Mouse (Mus musculus): Measurements from ENCODE around the gene Ddx43. TPM values are rescaled to one million over a fixed set of nuclear protein-coding genes. Genes with fewer than 3 reads are reported as not detected.
A peak's percentile ranks its signal among the peaks of the same experiment; 100 is the strongest.
"Not testable (repeated sequence)": the region's sequence is repeated elsewhere in the genome, so short reads cannot be mapped to it uniquely, and the experiment has no call there.

Ddx43 gene
- 0.35 and 0.53 TPM in 2 replicates for polyA plus RNA-seq (2014; fragmentation: Nextera tagmentation; extraction: Ambion mirVana)

DNA sequence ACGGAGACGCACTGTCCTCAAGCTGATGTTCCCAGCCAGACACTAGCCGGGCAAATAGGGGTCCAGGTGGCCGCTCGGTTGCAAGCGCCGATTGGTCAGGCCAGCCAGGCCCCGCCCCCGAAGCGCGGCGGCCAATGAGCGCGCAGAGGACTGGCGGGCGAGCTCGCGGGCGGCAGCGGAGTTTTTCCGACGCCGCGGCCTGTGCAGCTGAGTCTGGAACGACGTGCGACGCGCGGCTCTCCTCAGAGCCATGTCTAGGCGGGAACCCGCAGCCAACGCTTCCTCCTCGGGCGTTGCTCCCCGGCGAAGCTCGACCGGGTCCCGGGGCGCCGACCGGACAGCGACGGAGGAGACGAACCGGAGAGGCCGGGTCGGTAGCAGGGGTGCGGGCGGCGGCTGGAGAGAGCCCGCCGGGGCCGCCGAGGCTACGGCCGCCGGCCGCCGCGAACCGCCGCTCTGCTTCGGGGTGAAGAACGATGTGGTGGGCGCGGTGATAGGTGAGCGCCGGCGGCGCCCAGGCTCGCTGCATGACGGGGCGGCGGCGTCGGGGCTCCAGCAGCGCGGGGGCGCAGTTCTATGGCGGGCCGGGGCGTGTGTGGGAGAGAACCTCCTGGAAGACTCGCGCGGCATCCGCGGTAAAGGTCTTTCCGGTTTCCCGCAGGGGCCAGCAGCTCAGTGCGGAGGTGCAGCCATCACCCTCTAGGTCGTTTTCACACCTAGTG is at the start of gene Ddx43:
Ddx43 (plus strand) TSS at position 148 of the 722 bp plus-strand sequence.
- Histone ChIP-seq H3K4me2 (ENCODE audit: low read length) (peak within 1 kb of the TSS; percentile 62), H3K9ac (replicated peaks; ENCODE audit: low read length) (peak within 1 kb of the TSS; percentile 42; the same call in 1 of the 2 replicates), H3K27ac (replicated peaks; ENCODE audit: low read depth, low read length) (no peak within 1 kb of the TSS), H3K4me1 (ENCODE audit: control insufficient read depth, insufficient read depth, low read length) (peaks cover 4% of the 10 kb centered on the region; the same call in 1 of the 2 replicates), H3K9me3 (ENCODE audit: control insufficient read depth, low read length) (no peaks in the 10 kb centered on the region), H3K36me3 (ENCODE audit: control insufficient read depth, insufficient read depth, low read length) (no peaks in the 10 kb centered on the region), H3K4me3 (replicated peaks; ENCODE audit: low read depth, low read length) (peak within 1 kb of the TSS; percentile 47), H3K27me3 (ENCODE audit: control insufficient read depth, insufficient read depth, low read length) (peaks cover 46% of the 10 kb centered on the region)
- ATAC-seq (ENCODE audit: low FRiP score, low TSS enrichment) (peak; percentile 96), DNase-seq (peak; percentile 91)
- 5% methylated on average over 90 of the region's 93 CpGs for WGBS

DNA sequence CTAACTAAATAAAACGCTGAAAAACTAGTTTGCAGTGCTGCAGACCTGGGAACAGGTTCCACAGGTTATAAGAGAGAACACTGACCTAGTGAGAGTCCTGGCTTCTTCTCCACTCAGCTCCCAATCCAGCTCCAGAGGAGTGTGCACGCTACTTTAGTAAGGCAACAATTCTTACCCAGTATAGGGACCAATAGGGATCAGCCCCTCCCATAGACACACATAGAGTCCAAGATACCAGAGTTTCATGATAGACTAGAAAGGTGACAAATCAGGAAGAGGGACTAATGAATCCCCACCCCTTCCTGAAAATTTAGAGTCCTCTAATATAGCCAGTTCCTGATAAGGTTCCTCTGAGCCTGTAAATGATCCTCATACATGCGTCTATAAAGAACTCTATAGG is 48.6 kb upstream of the Ddx43 start:
- Histone ChIP-seq H3K4me2 (ENCODE audit: low read length) (no peak overlapping the region), H3K36me3 (ENCODE audit: control insufficient read depth, insufficient read depth, low read length) (no peaks in the 10 kb centered on the region), H3K9me3 (ENCODE audit: control insufficient read depth, low read length) (no peaks in the 10 kb centered on the region), H3K4me3 (replicated peaks; ENCODE audit: low read depth, low read length) (no peak overlapping the region), H3K27ac (replicated peaks; ENCODE audit: low read depth, low read length) (no peak overlapping the region), H3K27me3 (ENCODE audit: control insufficient read depth, insufficient read depth, low read length) (no peaks in the 10 kb centered on the region), H3K4me1 (ENCODE audit: control insufficient read depth, insufficient read depth, low read length) (no peaks in the 10 kb centered on the region), H3K9ac (replicated peaks; ENCODE audit: low read length) (no peak overlapping the region)
- ATAC-seq (ENCODE audit: low FRiP score, low TSS enrichment), result no peak
- no peak for DNase-seq
- WGBS, result 76% methylated on average over 3 of the region's 3 CpGs

DNA sequence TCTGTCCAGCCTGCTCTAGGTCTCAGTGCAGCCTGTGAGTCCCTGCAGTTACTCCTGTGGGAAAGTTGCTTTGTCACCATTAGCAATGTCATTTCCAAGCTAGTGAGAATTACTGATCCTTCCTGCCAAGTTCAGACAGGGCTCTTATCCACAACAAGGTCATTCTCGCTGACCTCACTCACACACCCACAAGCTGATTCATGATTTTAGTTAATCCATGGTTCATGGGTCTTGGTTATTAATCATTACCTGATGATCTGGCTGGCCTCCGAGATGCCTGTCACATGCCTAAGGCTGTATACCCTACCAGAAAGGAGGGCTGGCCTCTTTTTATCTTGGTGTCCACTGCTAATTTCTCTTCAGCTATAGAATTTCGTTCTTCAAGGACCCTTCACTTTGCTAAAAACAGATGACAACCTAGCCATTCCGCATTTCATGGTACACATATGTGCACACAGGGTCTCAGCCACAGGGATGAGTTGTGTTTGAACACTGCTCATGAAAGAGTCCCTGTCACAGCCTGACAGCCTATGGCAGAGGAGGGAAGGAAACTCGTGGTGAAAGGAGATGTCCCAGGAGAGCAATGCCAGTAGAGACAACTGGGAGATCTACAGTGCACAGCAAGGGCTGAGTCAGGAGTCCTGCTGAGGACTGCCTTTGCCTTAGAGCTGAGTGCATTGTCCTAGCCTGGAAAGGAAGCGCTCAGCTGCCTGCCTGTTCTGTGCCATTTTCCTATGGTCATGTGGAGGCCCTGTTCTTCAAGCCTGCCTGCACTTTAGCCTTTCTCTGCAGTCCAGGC is 47.2 kb upstream of the Ddx43 start:
- not testable (repeated sequence) for H3K9me3 ChIP-seq (ENCODE audit: control insufficient read depth, low read length); H3K27ac ChIP-seq (replicated peaks; ENCODE audit: low read depth, low read length); H3K9ac ChIP-seq (replicated peaks; ENCODE audit: low read length); ATAC-seq (ENCODE audit: low FRiP score, low TSS enrichment); DNase-seq; H3K4me3 ChIP-seq (replicated peaks; ENCODE audit: low read depth, low read length); H3K4me1 ChIP-seq (ENCODE audit: control insufficient read depth, insufficient read depth, low read length); H3K27me3 ChIP-seq (ENCODE audit: control insufficient read depth, insufficient read depth, low read length); H3K4me2 ChIP-seq (ENCODE audit: low read length); H3K36me3 ChIP-seq (ENCODE audit: control insufficient read depth, insufficient read depth, low read length)
- 80% methylated on average over 6 of the region's 6 CpGs for WGBS

DNA sequence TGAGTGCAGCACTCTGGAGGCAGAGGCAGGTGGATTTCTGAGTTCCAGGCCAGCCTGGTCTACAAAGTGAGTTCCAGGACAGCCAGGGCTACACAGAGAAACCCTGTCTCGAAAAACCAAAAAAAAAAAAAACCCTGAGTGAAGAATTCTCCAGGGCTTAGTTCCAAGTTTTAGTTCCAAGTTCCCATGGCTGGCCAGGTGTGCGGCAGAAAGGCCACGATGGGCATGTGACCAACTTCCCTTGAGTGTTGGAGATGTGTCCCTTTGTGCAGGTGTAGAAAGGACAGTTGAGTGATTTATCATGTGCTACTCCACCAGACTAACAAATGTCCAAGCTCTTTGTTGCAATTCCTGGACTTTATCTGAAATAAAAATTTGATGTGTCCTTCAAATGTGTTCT is 46.4 kb upstream of the Ddx43 start:
- not testable (repeated sequence) for H3K9me3 ChIP-seq (ENCODE audit: control insufficient read depth, low read length); H3K4me1 ChIP-seq (ENCODE audit: control insufficient read depth, insufficient read depth, low read length); H3K9ac ChIP-seq (replicated peaks; ENCODE audit: low read length); ATAC-seq (ENCODE audit: low FRiP score, low TSS enrichment); H3K4me3 ChIP-seq (replicated peaks; ENCODE audit: low read depth, low read length); H3K4me2 ChIP-seq (ENCODE audit: low read length); H3K27me3 ChIP-seq (ENCODE audit: control insufficient read depth, insufficient read depth, low read length); H3K36me3 ChIP-seq (ENCODE audit: control insufficient read depth, insufficient read depth, low read length); DNase-seq; H3K27ac ChIP-seq (replicated peaks; ENCODE audit: low read depth, low read length)
- 77% methylated on average over 3 of the region's 3 CpGs for WGBS

DNA sequence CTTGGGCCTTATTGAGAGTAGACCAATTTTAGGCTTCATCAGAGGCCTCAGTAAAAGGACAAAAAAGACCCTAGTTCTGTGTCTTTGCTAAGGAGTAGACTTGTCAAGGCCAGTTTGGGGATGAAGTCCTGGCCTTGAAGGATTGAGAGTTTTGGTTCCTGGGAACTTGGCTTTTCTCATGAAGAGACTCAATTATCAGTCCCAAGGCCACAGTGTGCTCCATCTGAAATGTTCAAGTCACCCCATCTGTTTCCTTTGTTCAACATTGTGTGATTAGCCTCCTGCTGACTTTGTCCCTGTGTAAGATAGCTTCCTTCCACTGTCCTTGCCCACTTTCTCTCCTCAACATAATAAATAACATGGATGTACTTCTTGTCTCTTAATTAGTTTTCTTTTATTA is 45.6 kb upstream of the Ddx43 start:
- not testable (repeated sequence) for ATAC-seq (ENCODE audit: low FRiP score, low TSS enrichment); H3K36me3 ChIP-seq (ENCODE audit: control insufficient read depth, insufficient read depth, low read length); H3K4me3 ChIP-seq (replicated peaks; ENCODE audit: low read depth, low read length); DNase-seq; H3K4me1 ChIP-seq (ENCODE audit: control insufficient read depth, insufficient read depth, low read length); H3K4me2 ChIP-seq (ENCODE audit: low read length); H3K27me3 ChIP-seq (ENCODE audit: control insufficient read depth, insufficient read depth, low read length); H3K9me3 ChIP-seq (ENCODE audit: control insufficient read depth, low read length); H3K9ac ChIP-seq (replicated peaks; ENCODE audit: low read length); H3K27ac ChIP-seq (replicated peaks; ENCODE audit: low read depth, low read length)

DNA sequence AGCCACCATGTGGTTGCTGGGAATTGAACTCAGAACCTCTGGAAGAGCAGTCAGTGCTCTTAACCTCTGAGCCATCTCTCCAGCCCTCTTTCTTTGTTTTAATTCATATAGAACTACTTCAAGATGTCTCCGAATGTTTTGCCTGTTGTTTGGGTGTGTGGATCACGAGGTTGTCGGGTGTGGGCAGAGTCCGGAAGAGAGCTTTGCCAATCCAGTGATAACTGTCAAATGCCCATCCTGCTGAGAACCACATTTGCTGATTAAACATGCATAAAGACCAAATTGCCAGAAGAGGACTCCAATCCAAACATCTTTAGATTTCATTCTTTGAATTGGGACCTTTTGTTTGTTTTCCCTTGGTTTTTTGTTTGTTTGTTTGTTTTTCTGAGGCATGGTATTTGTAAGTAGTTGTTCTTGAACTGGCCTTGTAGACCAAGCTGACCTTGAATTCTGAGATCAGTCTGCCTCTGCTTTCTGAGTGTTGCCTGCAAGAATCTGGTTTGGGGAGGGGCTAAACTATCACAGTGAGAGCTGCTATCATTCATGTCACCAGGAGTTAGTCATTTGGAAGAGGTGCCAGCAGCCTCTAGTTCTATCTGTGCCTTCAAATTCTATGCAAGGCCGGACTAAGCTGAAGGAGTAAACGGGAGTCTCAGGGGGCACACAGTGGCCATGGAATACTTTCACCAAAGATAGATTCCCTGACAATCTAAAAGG is 43.9 kb upstream of the Ddx43 start:
- no peak for ATAC-seq (ENCODE audit: low FRiP score, low TSS enrichment)
- 87% methylated on average over 6 of the region's 6 CpGs for WGBS
- no peak for DNase-seq
- no peak overlapping the region for H3K27ac ChIP-seq (replicated peaks; ENCODE audit: low read depth, low read length)
- H3K36me3 ChIP-seq (ENCODE audit: control insufficient read depth, insufficient read depth, low read length), result no peaks in the 10 kb centered on the region
- H3K4me2 ChIP-seq (ENCODE audit: low read length), result no peak overlapping the region
- H3K9ac ChIP-seq (replicated peaks; ENCODE audit: low read length), result no peak overlapping the region
- no peaks in the 10 kb centered on the region for H3K4me1 ChIP-seq (ENCODE audit: control insufficient read depth, insufficient read depth, low read length)
- no peak overlapping the region for H3K4me3 ChIP-seq (replicated peaks; ENCODE audit: low read depth, low read length)
- no peaks in the 10 kb centered on the region for H3K27me3 ChIP-seq (ENCODE audit: control insufficient read depth, insufficient read depth, low read length)
- no peaks in the 10 kb centered on the region for H3K9me3 ChIP-seq (ENCODE audit: control insufficient read depth, low read length)

DNA sequence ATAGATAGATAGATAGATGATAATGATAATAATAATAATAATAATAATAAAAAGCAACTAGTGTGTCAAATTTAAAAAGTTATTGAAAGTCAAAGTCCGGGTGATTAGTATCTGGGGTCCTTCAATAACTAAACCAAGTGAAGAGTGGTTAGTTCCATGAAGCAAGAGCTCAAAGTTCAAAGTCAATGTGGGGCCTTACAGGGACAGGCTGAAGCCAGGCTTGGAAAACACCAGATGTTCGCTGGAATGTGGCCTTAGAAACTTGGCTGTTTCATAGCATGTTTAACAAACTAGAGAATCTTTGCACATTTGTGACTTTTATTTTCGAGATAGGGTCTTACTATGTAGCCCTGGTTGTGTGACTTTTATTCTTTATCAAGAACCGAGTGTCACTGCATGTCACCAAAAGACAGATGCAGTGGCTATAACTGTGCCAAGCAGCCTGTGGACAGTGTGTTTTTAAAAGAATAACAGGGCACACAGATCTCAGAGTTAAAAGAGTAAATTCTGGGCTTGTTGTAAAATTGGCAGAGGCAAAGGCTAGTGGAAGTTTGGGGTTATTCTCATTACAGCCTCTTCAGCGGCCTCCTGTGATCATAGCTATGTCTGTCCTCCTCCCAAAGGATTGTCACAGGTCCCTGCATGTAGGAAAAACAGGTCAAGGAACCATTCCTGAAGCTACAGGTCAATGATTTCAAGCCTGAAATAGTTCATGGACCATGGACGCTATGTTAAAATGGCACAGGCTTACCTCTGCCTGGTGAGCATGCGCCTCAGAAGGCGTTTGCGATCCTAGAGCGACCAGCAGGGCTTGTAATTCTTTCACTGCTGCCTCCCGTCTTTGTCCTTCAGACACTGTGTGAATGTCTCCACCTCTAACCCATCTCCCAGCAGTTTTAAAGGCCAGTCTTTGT is 40.7 kb upstream of the Ddx43 start:
- Histone ChIP-seq H3K4me3 (replicated peaks; ENCODE audit: low read depth, low read length) (no peak overlapping the region), H3K9ac (replicated peaks; ENCODE audit: low read length) (no peak overlapping the region), H3K27ac (replicated peaks; ENCODE audit: low read depth, low read length) (no peak overlapping the region), H3K9me3 (ENCODE audit: control insufficient read depth, low read length) (no peaks in the 10 kb centered on the region), H3K4me2 (ENCODE audit: low read length) (no peak overlapping the region), H3K36me3 (ENCODE audit: control insufficient read depth, insufficient read depth, low read length) (no peaks in the 10 kb centered on the region), H3K27me3 (ENCODE audit: control insufficient read depth, insufficient read depth, low read length) (no peaks in the 10 kb centered on the region), H3K4me1 (ENCODE audit: control insufficient read depth, insufficient read depth, low read length) (no peaks in the 10 kb centered on the region)
- DNase-seq (no peak), ATAC-seq (ENCODE audit: low FRiP score, low TSS enrichment) (no peak)
- 83% methylated on average over 11 of the region's 11 CpGs for WGBS

DNA sequence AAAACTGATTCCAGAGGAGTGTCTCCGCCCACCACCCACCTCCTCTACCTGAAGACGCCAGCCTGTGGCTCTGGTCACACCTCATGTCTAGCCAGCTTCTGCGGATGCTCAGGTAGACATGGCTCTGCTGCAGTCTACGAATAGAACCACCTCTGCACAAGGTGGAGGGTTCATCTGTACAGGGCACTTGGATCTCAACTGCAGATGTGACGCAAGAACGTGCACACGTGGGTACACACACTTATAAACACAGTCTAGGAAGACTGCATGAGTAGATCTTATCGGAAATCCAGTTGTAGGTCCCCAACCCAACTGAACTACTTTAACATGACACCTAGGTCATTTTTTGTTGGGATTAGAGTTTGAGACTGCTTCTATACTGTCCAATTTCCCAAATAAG is 40.0 kb upstream of the Ddx43 start, which contains the start of gene Gsta2:
Gsta2 (minus strand) TSS at position 178 of the 400 bp plus-strand sequence.
- Histone ChIP-seq H3K4me2 (ENCODE audit: low read length) (no peak within 1 kb of the TSS), H3K9ac (replicated peaks; ENCODE audit: low read length) (no peak within 1 kb of the TSS), H3K9me3 (ENCODE audit: control insufficient read depth, low read length) (no peaks in the 10 kb centered on the region), H3K36me3 (ENCODE audit: control insufficient read depth, insufficient read depth, low read length) (no peaks in the 10 kb centered on the region), H3K27me3 (ENCODE audit: control insufficient read depth, insufficient read depth, low read length) (no peaks in the 10 kb centered on the region), H3K27ac (replicated peaks; ENCODE audit: low read depth, low read length) (no peak within 1 kb of the TSS), H3K4me3 (replicated peaks; ENCODE audit: low read depth, low read length) (no peak within 1 kb of the TSS), H3K4me1 (ENCODE audit: control insufficient read depth, insufficient read depth, low read length) (no peaks in the 10 kb centered on the region)
- no peak for ATAC-seq (ENCODE audit: low FRiP score, low TSS enrichment)
- WGBS, result 90% methylated on average over 8 of the region's 8 CpGs
- no peak for DNase-seq

Data from midbrain, embryonic 14.5 days (tissue).